Mouse (Mus musculus) heart, postnatal 10 days (tissue): ENCODE results near the gene Anks1b. TPM values are rescaled to one million over a fixed set of nuclear protein-coding genes. Genes with fewer than 3 reads are reported as not detected.
A peak's percentile ranks its signal among the peaks of the same experiment; 100 is the strongest.

ENCODE experiments used
- DNase-seq, 2 experiments: peaks; one replicate each; pipeline ENCODE4 v3.0.0; 2021
- intact Hi-C: fragments of 180-260 bp; cut with DNase I; formaldehyde crosslinking; loops from one replicate; pipeline ENCODE4 v1.15.1; 2025
- total RNA-seq, 2 experiments: library from RNA; stranded (reverse); gene quantifications; 2 replicates each; pipeline ENCODE4 v1.2.3; 2021

The Anks1b gene
- total RNA-seq, 2 experiments from 2014 or later, result 0.19 to 0.25 TPM

- no peak for DNase-seq
- intact Hi-C loops, result no loop called here
Observed at GRCm38 (mm10) chr10:90981811-90982210, 1108.5 kb downstream of the Anks1b start.

- DNase-seq, result no peak
- intact Hi-C loops, result no loop called here
Observed at GRCm38 (mm10) chr10:90983046-90983445, 1109.7 kb downstream of the Anks1b start.

GRCm38 (mm10) chr10:90990340-90990739, 1117.0 kb downstream of the Anks1b start:
- intact Hi-C loops, result no loop called here
- no peak for DNase-seq

- DNase-seq, result no peak
- intact Hi-C loops, result no loop called here
Observed at GRCm38 (mm10) chr10:90992237-90992636, 1118.9 kb downstream of the Anks1b start.

GRCm38 (mm10) chr10:90993869-90994268, 1120.6 kb downstream of the Anks1b start:
- DNase-seq, result no peak
- intact Hi-C loops, result no loop called here

GRCm38 (mm10) chr10:90999899-91000298, 1126.6 kb downstream of the Anks1b start:
- intact Hi-C loops, result no loop called here
- no peak for DNase-seq

GRCm38 (mm10) chr10:91001421-91001820, 1128.1 kb downstream of the Anks1b start:
- intact Hi-C loops, result no loop called here
- DNase-seq, result peak; percentile 17 to 22

- intact Hi-C loops, result no loop called here
- no peak for DNase-seq
Observed at GRCm38 (mm10) chr10:91005858-91006538, 1132.7 kb downstream of the Anks1b start.

Other genes with a start within 250 kb of the Anks1b start
- 10 to 100 TPM; 21.9 to 23.1 TPM for gene Scyl2, start 187.2 kb upstream of the Anks1b start, total RNA-seq
- 10 to 100 TPM; 11.6 to 11.7 TPM for gene Actr6, start 141.2 kb upstream of the Anks1b start, total RNA-seq
- 10 to 100 TPM; 23.1 to 36.8 TPM for gene Uhrf1bp1l, start 128.5 kb upstream of the Anks1b start, total RNA-seq